Mouse (Mus musculus) B cell, adult 62 days (primary cell): ENCODE measurements around the gene Zfp804b. TPM values are rescaled to one million over a fixed set of nuclear protein-coding genes. Genes with fewer than 3 reads are reported as not detected.

ENCODE experiments used
- total RNA-seq: library from RNA; stranded (reverse); gene quantifications from 4 replicates; pipeline ENCODE4 v1.2.4, GENCODE M21; 2023

The Zfp804b gene
- total RNA-seq = not detected in 4 replicates

GRCm38 (mm10) chr5:7344145-7345010 lies at the start of gene Zfp804b:
Gene Zfp804b (minus strand): TSS chr5:7344756.

GRCm38 (mm10) chr5:7303819-7304218 lies 40.7 kb downstream of the Zfp804b start, which contains the start of gene Tex47:
Gene Tex47 (plus strand): TSS chr5:7304119.

Other genes starting within 250 kb of the Zfp804b start
- gene Tex47, start 40.6 kb downstream of the Zfp804b start, total RNA-seq = not detected in 4 replicates